Mouse (Mus musculus) spleen, postnatal 36 days (tissue): Measurements from ENCODE around the gene Mroh2a.
A peak's percentile ranks its signal among the peaks of the same experiment; 100 is the strongest.

Experiments used
- DNase-seq, 2 experiments: peaks; one replicate each; pipeline ENCODE4 v3.0.0; 2022; ENCODE audit warnings: low spot score in 2 of 2, mixed read lengths in 1 of 2

The Mroh2a gene

GRCm38 (mm10) chr1:88291409-88292005, 64.7 kb downstream of the Mroh2a start:
- no peak for DNase-seq

GRCm38 (mm10) chr1:88292057-88292456, 65.3 kb downstream of the Mroh2a start:
- no peak for DNase-seq

- no peak for DNase-seq
Observed at GRCm38 (mm10) chr1:88294650-88295049, 67.9 kb downstream of the Mroh2a start.

GRCm38 (mm10) chr1:88296171-88296920, 69.6 kb downstream of the Mroh2a start:
- DNase-seq = no peak

GRCm38 (mm10) chr1:88297480-88298258, 70.9 kb downstream of the Mroh2a start:
- DNase-seq = peak in 1 of 2 experiments; percentile 14

- DNase-seq = no peak
Observed at GRCm38 (mm10) chr1:88298686-88299528, 72.1 kb downstream of the Mroh2a start.

- peak in 1 of 2 experiments; percentile 15 for DNase-seq
Observed at GRCm38 (mm10) chr1:88299529-88299945, 72.8 kb downstream of the Mroh2a start.

GRCm38 (mm10) chr1:88300301-88301050, 73.7 kb downstream of the Mroh2a start:
- DNase-seq = peak in 1 of 2 experiments; percentile 14

GRCm38 (mm10) chr1:88301121-88302014, 74.6 kb downstream of the Mroh2a start:
- DNase-seq = peak in 1 of 2 experiments; percentile 10

GRCm38 (mm10) chr1:88302057-88302740, 75.4 kb downstream of the Mroh2a start:
- DNase-seq = no peak

- no peak for DNase-seq
Observed at GRCm38 (mm10) chr1:88303762-88304161, 77.0 kb downstream of the Mroh2a start.

- no peak for DNase-seq
Observed at GRCm38 (mm10) chr1:88304261-88304985, 77.6 kb downstream of the Mroh2a start.

- no peak for DNase-seq
Observed at GRCm38 (mm10) chr1:88305018-88305795, 78.4 kb downstream of the Mroh2a start.

GRCm38 (mm10) chr1:88306543-88306942, 79.8 kb downstream of the Mroh2a start:
- no peak for DNase-seq

- DNase-seq = no peak
Observed at GRCm38 (mm10) chr1:88307180-88307579, 80.4 kb downstream of the Mroh2a start.

GRCm38 (mm10) chr1:88309020-88309419, 82.2 kb downstream of the Mroh2a start:
- no peak for DNase-seq

- DNase-seq = no peak
Observed at GRCm38 (mm10) chr1:88309905-88310304, 83.1 kb downstream of the Mroh2a start.

GRCm38 (mm10) chr1:88310349-88310748, 83.6 kb downstream of the Mroh2a start:
- no peak for DNase-seq
